Mouse (Mus musculus) embryonic facial prominence, embryonic 15.5 days (tissue): ENCODE measurements around the gene Adprhl2. TPM values are rescaled to one million over a fixed set of nuclear protein-coding genes. Genes with fewer than 3 reads are reported as not detected.

Experiments
- ATAC-seq: fragments of 200-750 bp; cut with Nextera tagmentation; 2 replicates; pipeline ENCODE4 v1.8.0; 2017; ENCODE audit warnings: low read depth, moderate TSS enrichment; ENCODE audit not compliant: insufficient number of reproducible peaks, low FRiP score, low TSS enrichment
- H3K27ac ChIP-seq: fragments of 300-500 bp; sonication (generic); replicated peaks from 2 replicates; pipeline ENCODE4 v1.5.1; 2015; ENCODE audit warnings: mild to moderate bottlenecking, inconsistent platforms
- H3K27me3 ChIP-seq: fragments of 300-500 bp; sonication (generic); 2 replicates; pipeline ENCODE4 v1.6.1; 2015; ENCODE audit warnings: inconsistent platforms
- H3K36me3 ChIP-seq: fragments of 300-500 bp; sonication (generic); 2 replicates; pipeline ENCODE4 v1.6.1; 2015; ENCODE audit warnings: mild to moderate bottlenecking, inconsistent platforms
- H3K4me1 ChIP-seq: fragments of 300-500 bp; sonication (generic); 2 replicates; pipeline ENCODE4 v1.6.1; 2015; ENCODE audit warnings: inconsistent platforms
- H3K4me2 ChIP-seq: fragments of 300-500 bp; sonication (generic); replicated peaks from 2 replicates; pipeline ENCODE4 v1.6.1; 2015; ENCODE audit warnings: mild to moderate bottlenecking, inconsistent platforms
- H3K4me3 ChIP-seq: fragments of 300-500 bp; sonication (generic); replicated peaks from 2 replicates; pipeline ENCODE4 v1.5.1; 2015; ENCODE audit warnings: mild to moderate bottlenecking, inconsistent platforms
- H3K9ac ChIP-seq: fragments of 300-500 bp; sonication (generic); 2 replicates; pipeline ENCODE4 v1.6.1; 2015; ENCODE audit warnings: inconsistent platforms
- H3K9me3 ChIP-seq: fragments of 300-500 bp; sonication (generic); replicated peaks from 2 replicates; pipeline ENCODE4 v1.6.1; 2016; ENCODE audit warnings: inconsistent platforms
- WGBS: fragments of 180-500 bp; shearing (Covaris S2); methylation state at CpG from one replicate; pipeline ENCODE4 v1.1.7; 2015; 5-methylcytosine and 5-hydroxymethylcytosine counted together
- polyA plus RNA-seq: library from polyadenylated mRNA; unstranded; fragments of >200 nt; fragmentation: Nextera tagmentation; extraction: Ambion mirVana; gene quantifications from 2 replicates; pipeline ENCODE4 v1.2.1, GENCODE M21; 2015

Gene Adprhl2
- 83.5 and 89.3 TPM in 2 replicates for polyA plus RNA-seq

DNA sequence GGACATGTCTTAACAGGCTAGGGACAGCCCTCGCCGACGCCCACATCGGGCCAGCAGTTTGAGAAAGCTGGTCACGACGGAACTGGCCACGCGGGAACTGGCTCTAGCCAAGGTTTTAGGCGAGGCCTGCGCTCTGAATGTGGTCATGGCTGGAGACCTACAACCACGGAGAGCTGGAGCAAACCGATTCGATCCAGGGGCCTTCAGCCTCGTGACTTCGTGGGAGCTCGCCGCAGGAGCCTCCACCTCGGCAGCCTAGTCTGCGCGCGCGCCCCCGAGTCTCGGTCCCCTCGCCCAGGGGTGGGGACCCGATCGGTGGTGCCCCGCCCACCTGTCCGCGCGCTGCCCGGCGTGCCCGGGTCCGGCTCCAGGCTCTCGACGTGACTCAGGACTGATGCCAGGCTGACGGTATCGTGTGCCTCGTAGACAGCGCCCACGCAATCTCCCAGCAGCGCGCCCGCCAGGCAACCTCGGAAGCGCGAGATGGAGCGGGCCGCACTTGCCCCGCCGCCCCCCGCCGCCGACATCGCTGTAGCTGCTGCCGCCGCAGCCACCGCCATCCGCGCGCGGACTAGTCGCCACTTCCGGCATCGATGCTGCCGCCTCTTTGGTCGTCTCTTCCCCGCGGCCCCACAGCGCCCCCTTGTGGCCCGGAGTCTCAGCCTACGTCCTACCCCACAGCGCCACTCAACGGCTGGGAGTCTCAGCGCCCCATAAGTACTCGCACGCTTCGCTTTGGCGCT is at the start of gene Adprhl2:
Gene Adprhl2, minus strand, starts transcription at position 593 of the 743 bp plus-strand sequence.
- WGBS = under 1% methylated on average over 80 of the region's 80 CpGs
- peak; percentile 81 for ATAC-seq
- peaks cover 36% of the 10 kb centered on the region for H3K4me1 ChIP-seq
- no peaks in the 10 kb centered on the region for H3K27me3 ChIP-seq
- H3K4me3 ChIP-seq = peak within 1 kb of the TSS; percentile 89
- H3K4me2 ChIP-seq = peak within 1 kb of the TSS; percentile 78
- H3K9me3 ChIP-seq = no peaks in the 10 kb centered on the region
- peak within 1 kb of the TSS; percentile 85 for H3K27ac ChIP-seq
- peak within 1 kb of the TSS; percentile 68 for H3K9ac ChIP-seq
- H3K36me3 ChIP-seq = peaks cover 23% of the 10 kb centered on the region

DNA sequence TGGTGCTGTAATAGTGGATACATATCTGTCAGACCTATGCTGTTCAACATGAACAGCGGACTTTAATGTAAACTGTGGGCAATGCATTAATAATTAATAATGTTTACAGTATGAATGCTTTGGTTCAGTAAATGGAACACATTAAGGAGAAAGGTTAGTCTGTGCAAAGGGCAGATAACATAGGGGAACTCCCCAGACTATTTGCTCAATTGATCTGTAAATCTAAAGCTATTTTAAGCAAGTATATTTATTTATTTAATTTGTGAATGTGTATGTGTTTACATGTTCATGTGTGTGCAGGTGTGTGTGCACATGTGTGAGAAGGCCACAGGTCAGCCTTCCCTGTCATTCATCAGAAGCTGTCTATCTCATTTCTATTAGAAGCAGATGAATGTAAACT is 38.6 kb upstream of the Adprhl2 start:
- WGBS = 97% methylated on average over 1 of the region's 1 CpGs
- Histone ChIP-seq H3K9ac (no peak overlapping the region), H3K27ac (no peak overlapping the region), H3K9me3 (no peaks in the 10 kb centered on the region), H3K27me3 (no peaks in the 10 kb centered on the region), H3K36me3 (peaks cover 43% of the 10 kb centered on the region), H3K4me1 (no peaks in the 10 kb centered on the region), H3K4me3 (no peak overlapping the region), H3K4me2 (no peak overlapping the region)
- ATAC-seq = no peak

DNA sequence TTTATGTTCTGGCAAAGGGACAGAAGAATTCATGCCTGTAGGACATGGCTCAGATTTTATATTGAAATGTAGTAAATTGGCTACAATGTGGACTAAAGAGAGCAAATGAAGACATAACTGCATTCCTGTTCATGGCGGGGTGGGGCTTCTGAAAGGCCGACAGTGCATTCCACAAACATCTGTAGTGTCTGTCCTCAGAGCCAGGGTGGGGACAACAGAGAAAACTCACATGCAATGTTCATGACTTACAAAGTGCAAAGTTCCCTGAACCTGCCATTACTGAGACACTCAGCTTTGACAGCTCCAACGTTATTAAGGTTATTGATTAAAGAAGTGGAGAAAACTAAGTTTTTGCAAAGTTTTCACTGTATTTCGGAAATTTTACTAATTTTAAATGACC is 21.9 kb upstream of the Adprhl2 start:
- no peak overlapping the region for H3K4me3 ChIP-seq
- H3K36me3 ChIP-seq = peaks cover 22% of the 10 kb centered on the region
- no peak overlapping the region for H3K27ac ChIP-seq
- no peak for ATAC-seq
- 62% methylated on average over 4 of the region's 4 CpGs for WGBS
- no peak overlapping the region for H3K9ac ChIP-seq
- no peaks in the 10 kb centered on the region for H3K9me3 ChIP-seq
- H3K4me2 ChIP-seq = no peak overlapping the region
- no peaks in the 10 kb centered on the region for H3K27me3 ChIP-seq
- H3K4me1 ChIP-seq = 0 out of 2 replicates have a peak, but pooled peaks cover 2% of the 10 kb centered on the region

DNA sequence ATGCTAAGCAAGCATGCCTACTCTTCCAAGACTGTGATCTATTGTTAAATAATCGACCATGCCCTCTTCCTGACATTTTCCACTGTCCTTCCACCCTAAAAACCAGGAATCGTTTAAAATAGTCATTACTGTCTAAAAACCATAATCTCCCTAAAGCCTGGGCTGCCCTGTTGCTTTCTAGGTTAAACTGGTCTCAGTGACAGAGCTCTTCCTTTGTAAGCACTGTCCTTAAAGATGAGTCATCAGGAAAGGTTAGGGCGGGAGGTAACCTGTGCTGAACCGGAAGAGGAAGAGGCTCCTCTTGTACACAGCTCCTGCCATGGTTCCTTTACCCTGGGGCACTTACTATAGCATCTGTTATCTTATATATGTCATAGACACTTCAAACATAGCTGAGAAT is 18.0 kb upstream of the Adprhl2 start:
- Histone ChIP-seq H3K27ac (no peak overlapping the region), H3K27me3 (no peaks in the 10 kb centered on the region), H3K4me2 (no peak overlapping the region), H3K4me1 (0 out of 2 replicates have a peak, but pooled peaks cover 2% of the 10 kb centered on the region), H3K9ac (no peak overlapping the region), H3K4me3 (no peak overlapping the region), H3K36me3 (0 out of 2 replicates have a peak, but pooled peaks cover 4% of the 10 kb centered on the region), H3K9me3 (no peaks in the 10 kb centered on the region)
- no peak for ATAC-seq
- 48% methylated on average over 4 of the region's 4 CpGs for WGBS

DNA sequence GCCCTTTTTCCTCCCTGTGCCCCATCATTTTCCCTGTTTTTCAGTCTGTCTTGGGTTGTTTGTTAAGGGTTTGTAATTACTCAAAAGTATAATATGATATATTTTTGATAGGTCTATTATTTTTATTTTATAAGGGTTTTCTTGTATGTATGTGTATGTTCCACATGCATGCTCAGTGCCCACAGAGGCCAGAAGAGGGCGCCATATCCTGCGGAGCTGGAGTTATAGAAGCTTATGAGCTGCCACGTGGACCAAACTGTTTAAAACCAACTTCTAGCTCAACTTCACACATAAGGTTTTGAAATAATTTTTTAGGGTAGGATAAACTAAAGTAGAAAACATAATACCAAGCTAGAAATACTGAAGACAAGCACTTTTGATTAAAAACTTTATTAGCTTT is 10.9 kb upstream of the Adprhl2 start:
- no peak overlapping the region for H3K4me3 ChIP-seq
- WGBS = 55% methylated on average over 3 of the region's 3 CpGs
- peaks cover 2% of the 10 kb centered on the region; the same call in 1 of the 2 replicates for H3K36me3 ChIP-seq
- no peaks in the 10 kb centered on the region for H3K9me3 ChIP-seq
- no peak overlapping the region for H3K27ac ChIP-seq
- ATAC-seq = no peak
- H3K9ac ChIP-seq = no peak overlapping the region
- no peaks in the 10 kb centered on the region for H3K27me3 ChIP-seq
- no peak overlapping the region for H3K4me2 ChIP-seq
- H3K4me1 ChIP-seq = peaks cover 3% of the 10 kb centered on the region; the same call in 1 of the 2 replicates

DNA sequence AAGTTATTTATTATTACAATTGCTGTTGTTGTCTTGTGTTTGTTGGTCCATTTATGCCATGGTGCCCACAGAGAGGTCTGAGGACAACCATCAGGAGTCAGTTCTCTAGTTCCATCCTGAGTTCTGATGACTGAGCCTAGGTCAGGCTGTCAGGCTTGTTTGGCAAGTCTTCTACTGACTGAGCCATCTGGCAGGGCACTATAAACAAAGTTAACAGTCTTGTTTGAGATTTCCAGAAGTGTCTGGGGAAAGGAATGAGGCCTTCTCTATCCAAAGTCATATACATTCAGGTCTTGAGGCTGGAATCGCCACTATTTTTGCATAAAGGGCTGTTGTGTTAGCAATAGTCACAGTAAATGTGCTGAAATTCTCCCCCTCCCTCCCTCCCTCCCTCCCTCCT is 10.2 kb upstream of the Adprhl2 start:
- Histone ChIP-seq H3K36me3 (peaks cover 2% of the 10 kb centered on the region; the same call in 1 of the 2 replicates), H3K27ac (no peak overlapping the region), H3K9ac (no peak overlapping the region), H3K4me1 (peaks cover 3% of the 10 kb centered on the region; the same call in 1 of the 2 replicates), H3K4me2 (no peak overlapping the region), H3K4me3 (no peak overlapping the region), H3K27me3 (no peaks in the 10 kb centered on the region), H3K9me3 (no peaks in the 10 kb centered on the region)
- no peak for ATAC-seq
- WGBS = 71% methylated on average over 1 of the region's 1 CpGs

DNA sequence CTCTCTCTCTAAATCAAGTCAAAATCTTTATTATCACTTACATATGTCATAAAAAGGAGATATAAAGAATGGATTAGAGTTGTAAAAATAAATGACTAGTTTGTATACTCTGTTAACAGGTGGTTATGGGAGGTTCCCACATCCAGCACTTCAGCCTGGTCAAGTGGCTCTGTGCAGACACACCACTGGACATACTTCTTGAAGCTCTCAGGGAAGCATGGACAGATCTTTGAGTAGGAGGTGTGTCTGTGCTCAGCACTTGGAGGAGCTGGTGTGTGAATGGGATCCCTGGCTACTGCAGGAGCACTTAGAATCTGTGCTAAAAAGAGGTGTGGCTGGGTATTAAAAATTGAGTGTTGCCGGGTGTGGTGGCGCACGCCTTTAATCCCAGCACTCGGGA is 8.8 kb upstream of the Adprhl2 start:
- Histone ChIP-seq H3K27me3 (no peaks in the 10 kb centered on the region), H3K9ac (no peak overlapping the region), H3K4me3 (no peak overlapping the region), H3K27ac (no peak overlapping the region), H3K4me1 (peaks cover 7% of the 10 kb centered on the region), H3K9me3 (no peaks in the 10 kb centered on the region), H3K4me2 (no peak overlapping the region), H3K36me3 (peaks cover 2% of the 10 kb centered on the region; the same call in 1 of the 2 replicates)
- no peak for ATAC-seq
- WGBS = 94% methylated on average over 4 of the region's 4 CpGs

DNA sequence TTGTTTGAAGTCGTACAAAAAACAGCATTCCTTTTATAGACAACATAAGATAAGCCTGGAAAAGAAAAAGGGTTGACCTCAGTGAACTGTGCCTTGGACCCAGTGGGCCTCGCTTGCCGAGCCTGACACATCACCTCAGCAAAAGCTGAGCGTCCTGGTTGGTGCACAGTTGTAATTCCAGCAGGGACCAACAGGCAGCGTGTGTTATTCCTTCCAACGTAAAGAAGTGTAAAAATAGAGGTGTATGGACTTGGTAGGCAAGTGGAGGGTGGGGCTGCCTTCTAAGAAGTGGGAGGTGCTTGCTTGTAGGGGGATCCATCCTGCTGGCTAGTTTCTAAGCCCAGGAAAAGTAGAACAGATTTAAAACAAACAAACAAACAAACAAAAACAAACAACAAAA is 4.5 kb upstream of the Adprhl2 start:
- no peaks in the 10 kb centered on the region for H3K9me3 ChIP-seq
- no peak for ATAC-seq
- H3K27me3 ChIP-seq = no peaks in the 10 kb centered on the region
- no peak overlapping the region for H3K4me2 ChIP-seq
- no peak overlapping the region for H3K9ac ChIP-seq
- no peaks in the 10 kb centered on the region for H3K36me3 ChIP-seq
- 17% methylated on average over 6 of the region's 6 CpGs for WGBS
- no peak overlapping the region for H3K27ac ChIP-seq
- H3K4me1 ChIP-seq = peaks cover 24% of the 10 kb centered on the region
- H3K4me3 ChIP-seq = no peak overlapping the region

DNA sequence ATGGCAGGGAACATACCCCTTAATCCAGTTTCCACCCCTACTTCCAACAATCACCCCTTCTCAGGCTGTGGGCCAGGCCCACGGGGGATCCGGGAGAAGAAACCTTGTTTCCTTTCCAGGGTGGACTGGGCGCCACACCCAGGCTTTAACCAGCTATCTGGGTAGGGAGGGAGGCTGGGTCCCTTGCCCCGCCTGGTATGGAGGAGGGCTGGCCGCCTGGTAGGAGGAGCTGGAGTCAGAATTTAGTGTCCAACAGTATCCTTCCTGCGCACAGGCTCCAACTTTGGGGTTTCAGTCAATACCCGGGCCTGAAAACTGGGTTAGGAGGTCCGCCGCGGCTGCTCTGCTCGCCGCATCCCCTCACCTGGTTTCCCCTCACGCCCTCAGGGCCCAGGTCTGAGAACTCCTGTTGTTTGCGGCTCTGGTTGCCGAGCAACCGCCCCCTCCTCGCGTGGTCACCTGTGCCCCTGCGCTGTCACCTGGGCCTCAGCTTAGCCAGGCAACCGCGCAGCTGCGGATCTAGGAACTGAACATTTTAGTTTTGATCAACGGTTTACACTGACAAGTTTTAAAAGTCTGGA is 3.9 kb upstream of the Adprhl2 start, which contains the start of gene Tekt2:
Gene Tekt2, minus strand, starts transcription at position 408 of the 581 bp plus-strand sequence.
- H3K27me3 ChIP-seq = no peaks in the 10 kb centered on the region
- ATAC-seq = peak; percentile 37; the same call in 1 of the 2 replicates
- no peaks in the 10 kb centered on the region for H3K36me3 ChIP-seq
- peak within 1 kb of the TSS; percentile 19 for H3K27ac ChIP-seq
- no peaks in the 10 kb centered on the region for H3K9me3 ChIP-seq
- H3K9ac ChIP-seq = no peak within 1 kb of the TSS
- peaks cover 30% of the 10 kb centered on the region for H3K4me1 ChIP-seq
- peak within 1 kb of the TSS; percentile 26 for H3K4me3 ChIP-seq
- WGBS = 9% methylated on average over 23 of the region's 23 CpGs
- H3K4me2 ChIP-seq = peak within 1 kb of the TSS; percentile 45

DNA sequence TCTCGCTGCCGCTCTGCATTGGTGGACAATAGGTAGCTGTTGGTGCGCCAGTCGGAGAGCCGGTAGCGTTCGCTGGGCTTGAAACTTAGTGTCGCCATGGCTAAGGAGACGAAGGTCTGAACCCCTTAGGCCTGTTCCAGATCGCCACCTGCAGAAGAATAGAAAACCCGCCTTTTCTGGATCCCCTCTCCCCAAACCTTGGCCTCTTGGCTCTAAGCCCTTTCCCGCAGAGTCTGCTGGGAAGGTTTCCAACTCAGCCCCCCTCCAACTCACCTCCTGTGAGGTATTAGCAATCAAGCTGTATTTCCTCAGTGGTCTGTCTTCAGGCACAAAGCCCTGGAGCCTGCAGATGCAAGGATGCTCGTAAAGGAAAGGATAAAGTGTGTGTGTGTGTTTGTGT is 3.4 kb upstream of the Adprhl2 start:
- Histone ChIP-seq H3K27ac (peak overlapping the region; percentile 19), H3K4me3 (peak overlapping the region; percentile 26), H3K4me2 (peak overlapping the region; percentile 45), H3K9ac (no peak overlapping the region), H3K9me3 (no peaks in the 10 kb centered on the region), H3K36me3 (no peaks in the 10 kb centered on the region), H3K27me3 (no peaks in the 10 kb centered on the region), H3K4me1 (peaks cover 35% of the 10 kb centered on the region)
- 20% methylated on average over 13 of the region's 13 CpGs for WGBS
- ATAC-seq = peak; percentile 37; the same call in 1 of the 2 replicates

DNA sequence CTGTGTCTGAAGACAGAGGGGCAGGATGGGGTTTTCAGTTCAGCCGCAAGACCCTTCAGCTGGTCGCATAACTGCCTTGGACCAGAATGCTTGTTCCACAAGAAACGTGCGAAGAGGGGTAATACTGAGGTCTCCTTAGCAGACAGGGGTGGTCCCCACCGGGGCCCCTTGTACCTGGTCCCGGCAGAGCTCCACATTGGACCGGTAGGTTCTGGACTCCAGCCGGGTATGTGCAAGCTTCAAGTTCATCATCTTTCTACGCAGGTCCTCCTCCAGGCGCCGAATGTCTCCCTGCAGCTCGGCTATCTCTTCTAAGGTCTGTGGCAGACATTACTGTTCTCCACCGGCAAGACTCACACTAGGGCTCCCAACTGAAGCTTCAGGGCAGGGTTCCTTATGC is 1.1 kb upstream of the Adprhl2 start:
- H3K9me3 ChIP-seq = no peaks in the 10 kb centered on the region
- H3K4me1 ChIP-seq = peaks cover 36% of the 10 kb centered on the region
- H3K27ac ChIP-seq = no peak overlapping the region
- no peak for ATAC-seq
- no peak overlapping the region for H3K4me3 ChIP-seq
- H3K9ac ChIP-seq = no peak overlapping the region
- 95% methylated on average over 13 of the region's 13 CpGs for WGBS
- peaks cover 9% of the 10 kb centered on the region for H3K36me3 ChIP-seq
- no peak overlapping the region for H3K4me2 ChIP-seq
- no peaks in the 10 kb centered on the region for H3K27me3 ChIP-seq
